Mouse (Mus musculus) embryo, embryonic 11.5 days (tissue): Measurements from ENCODE around the gene Gpr45.
"Not testable (repeated sequence)": the region's sequence is repeated elsewhere in the genome, so short reads cannot be mapped to it uniquely, and the experiment has no call there.

ENCODE experiments used
- DNase-seq: peaks from one replicate; pipeline ENCODE4 v3.0.0-alpha.2; 2012; ENCODE audit warnings: low read depth, low spot score

Gpr45 gene

GRCm38 (mm10) chr1:42952734-42953481, at the start of gene Gpr45:
TSS of gene Gpr45 (plus strand) at chr1:42952872.
- DNase-seq = peak; percentile 31

GRCm38 (mm10) chr1:42905148-42905547, 47.5 kb upstream of the Gpr45 start:
- no peak for DNase-seq

GRCm38 (mm10) chr1:42906696-42907095, 46.0 kb upstream of the Gpr45 start:
- DNase-seq = no peak

- no peak for DNase-seq
These were observed 45.5 kb upstream of the Gpr45 start for GRCm38 (mm10) chr1:42907153-42907552.

- DNase-seq = peak; percentile 36
These were observed 37.6 kb upstream of the Gpr45 start for GRCm38 (mm10) chr1:42915062-42915461.

GRCm38 (mm10) chr1:42916719-42917118, 36.0 kb upstream of the Gpr45 start:
- DNase-seq = no peak

GRCm38 (mm10) chr1:42917908-42918307, 34.8 kb upstream of the Gpr45 start:
- DNase-seq = peak; percentile 36

- DNase-seq = no peak
These were observed 28.7 kb upstream of the Gpr45 start for GRCm38 (mm10) chr1:42923924-42924323.

- DNase-seq = no peak
These were observed 19.1 kb upstream of the Gpr45 start for GRCm38 (mm10) chr1:42933613-42934012.

GRCm38 (mm10) chr1:42948486-42948885, 4.2 kb upstream of the Gpr45 start:
- DNase-seq = no peak

GRCm38 (mm10) chr1:42953482-42953822, 780 bp downstream of the Gpr45 start:
- DNase-seq = peak; percentile 9

- no peak for DNase-seq
These were observed 4.2 kb downstream of the Gpr45 start for GRCm38 (mm10) chr1:42956828-42957227.

GRCm38 (mm10) chr1:42983082-42983771, 30.6 kb downstream of the Gpr45 start:
- DNase-seq = no peak

GRCm38 (mm10) chr1:42984119-42984518, 31.4 kb downstream of the Gpr45 start:
- DNase-seq = no peak

GRCm38 (mm10) chr1:42988996-42989395, 36.3 kb downstream of the Gpr45 start:
- DNase-seq = no peak

- no peak for DNase-seq
These were observed 53.4 kb downstream of the Gpr45 start for GRCm38 (mm10) chr1:43006051-43006514.

GRCm38 (mm10) chr1:43006524-43006923, 53.9 kb downstream of the Gpr45 start:
- no peak for DNase-seq

GRCm38 (mm10) chr1:43010461-43010860, 57.8 kb downstream of the Gpr45 start:
- DNase-seq = no peak

- DNase-seq = not testable (repeated sequence)
These were observed 62.5 kb downstream of the Gpr45 start for GRCm38 (mm10) chr1:43015153-43015685.

- DNase-seq = no peak
These were observed 83.3 kb downstream of the Gpr45 start for GRCm38 (mm10) chr1:43036014-43036413.

- DNase-seq = no peak
These were observed 89.6 kb downstream of the Gpr45 start for GRCm38 (mm10) chr1:43042271-43042670.

- DNase-seq = no peak
These were observed 92.7 kb downstream of the Gpr45 start for GRCm38 (mm10) chr1:43045204-43045982.
